ENCODE assay signal across 9 mouse cellular contexts in genomic region chrX:72824776-72825588, GRCm38 (mm10). TPM values are rescaled to one million over a fixed set of nuclear protein-coding genes. Genes with fewer than 3 reads are reported as not detected.
DNase-seq lines count a peak whose midpoint lies in the region; ATAC-seq lines count a peak whose summit lies in the region.
"Had no signal": no experiment of that assay in that cellular context is flagged by ENCODE, and none has a peak within 500 bp of the region (broad histone marks: within the 10 kb centered on the region; RNA-seq: fewer than 3 reads in every experiment).

Gene Gabrq, plus strand, starts transcription at chrX:72825178.

- no peak within 1 kb of the TSS for H3K9ac ChIP-seq in intestine, embryonic 14.5 days (ENCODE audit: low read length)
- H3K9ac ChIP-seq in liver, embryonic 16.5 days (ENCODE audit: low read depth, low read length): no peak within 1 kb of the TSS
- peak within 1 kb of the TSS; percentile 25; the same call in 1 of the 2 replicates for H3K9ac ChIP-seq in neural tube, embryonic 14.5 days (replicated peaks; ENCODE audit: low read depth, low read length)

- peak; percentile 0 for DNase-seq in CD4-positive, CD25-positive, alpha-beta regulatory T cell, adult 2 months (ENCODE audit: low read depth, low spot score)
- DNase-seq in right cerebral cortex, adult 18-20 months: peak; percentile 0
- DNase-seq in right cerebral cortex, postnatal 25 days: no peak
- peak; percentile 58 for DNase-seq in intestine, embryonic 14.5 days (ENCODE audit: low spot score)

- no peaks in the 10 kb centered on the region for H3K4me1 ChIP-seq in intestine, embryonic 14.5 days (replicated peaks; ENCODE audit: control insufficient read depth, insufficient read depth, low read length)
- no peaks in the 10 kb centered on the region for H3K4me1 ChIP-seq in liver, embryonic 16.5 days (ENCODE audit: control insufficient read depth, low read depth, low read length)
- no peaks in the 10 kb centered on the region for H3K4me1 ChIP-seq in neural tube, embryonic 14.5 days (ENCODE audit: control insufficient read depth, insufficient read depth, low read length)

- H3K27me3 ChIP-seq in intestine, embryonic 14.5 days (replicated peaks; ENCODE audit: control insufficient read depth, insufficient read depth, low read length): peaks cover 19% of the 10 kb centered on the region
- peaks cover 9% of the 10 kb centered on the region; the same call in 1 of the 2 replicates for H3K27me3 ChIP-seq in liver, embryonic 16.5 days (ENCODE audit: control insufficient read depth, insufficient read depth, low read depth, low read length)
- H3K27me3 ChIP-seq in neural tube, embryonic 14.5 days (ENCODE audit: control insufficient read depth, insufficient read depth, low read length): no peaks in the 10 kb centered on the region

- ATAC-seq in CD4-positive, CD25-positive, alpha-beta regulatory T cell, adult 4 months: no peak
- 0 out of 2 replicates have a peak, but pooled peaks have one; percentile 60 for ATAC-seq in intestine, embryonic 14.5 days (replicated peaks; ENCODE audit: low FRiP score, low TSS enrichment, low read depth)
- no peak for ATAC-seq in liver, embryonic 16.5 days (ENCODE audit: low read depth)
- ATAC-seq in neural tube, embryonic 14.5 days (ENCODE audit: low read depth): peak; percentile 93
- no peak for ATAC-seq in erythroblast, adult 5-6 weeks (replicated peaks; ENCODE audit: low FRiP score, poor library complexity, severe bottlenecking)

- no peaks in the 10 kb centered on the region for H3K9me3 ChIP-seq in intestine, embryonic 14.5 days (ENCODE audit: control insufficient read depth, low read length)
- H3K9me3 ChIP-seq in liver, embryonic 16.5 days (replicated peaks; ENCODE audit: control insufficient read depth, low read length): no peaks in the 10 kb centered on the region
- H3K9me3 ChIP-seq in neural tube, embryonic 14.5 days (ENCODE audit: control insufficient read depth, low read length): no peaks in the 10 kb centered on the region

- H3K36me3 ChIP-seq in intestine, embryonic 14.5 days (ENCODE audit: control insufficient read depth, insufficient read depth, low read length): no peaks in the 10 kb centered on the region
- no peaks in the 10 kb centered on the region for H3K36me3 ChIP-seq in liver, embryonic 16.5 days (ENCODE audit: control insufficient read depth, insufficient read depth)
- H3K36me3 ChIP-seq in neural tube, embryonic 14.5 days (ENCODE audit: control insufficient read depth, insufficient read depth, low read length): no peaks in the 10 kb centered on the region

- 27% methylated on average over 31 of the region's 43 CpGs for WGBS in intestine, embryonic 14.5 days
- WGBS in liver, embryonic 16.5 days (ENCODE audit: insufficient replicate concordance): 27% methylated on average over 42 of the region's 43 CpGs
- WGBS in neural tube, embryonic 14.5 days: 12% methylated on average over 39 of the region's 43 CpGs

- H3K27ac ChIP-seq in intestine, embryonic 14.5 days (ENCODE audit: low read depth): no peak within 1 kb of the TSS
- H3K27ac ChIP-seq in liver, embryonic 16.5 days (ENCODE audit: low read length): no peak within 1 kb of the TSS
- H3K27ac ChIP-seq in neural tube, embryonic 14.5 days (ENCODE audit: low read depth, low read length): no peak within 1 kb of the TSS

- H3K4me2 ChIP-seq in intestine, embryonic 14.5 days (ENCODE audit: low read length): peak within 1 kb of the TSS; percentile 51
- H3K4me2 ChIP-seq in liver, embryonic 16.5 days (ENCODE audit: low read depth, low read length): 0 out of 2 replicates have a peak within 1 kb of the TSS, but pooled peaks have one; percentile 9
- H3K4me2 ChIP-seq in neural tube, embryonic 14.5 days (ENCODE audit: low read depth, low read length): peak within 1 kb of the TSS; percentile 55

- H3K4me3 ChIP-seq in intestine, embryonic 14.5 days (ENCODE audit: low read depth, low read length): peak within 1 kb of the TSS; percentile 26
- H3K4me3 ChIP-seq in liver, embryonic 16.5 days (ENCODE audit: low read depth, low read length): no peak within 1 kb of the TSS
- peak within 1 kb of the TSS; percentile 34 for H3K4me3 ChIP-seq in neural tube, embryonic 14.5 days (ENCODE audit: low read depth, low read length)

RNA-seq across cellular contexts. Expression of gene Gabrq, which starts in this region (rescaled TPM):
- not detected for polyA plus RNA-seq in CD4-positive, CD25-positive, alpha-beta regulatory T cell, adult 4 months (2017; shearing (Covaris generic))
- polyA plus RNA-seq in intestine, embryonic 14.5 days (2014; fragmentation: Nextera tagmentation; extraction: Ambion mirVana): 0.23 and 0.27 TPM in 2 replicates
- 0.02 and 0.05 TPM in 2 replicates for polyA plus RNA-seq in liver, embryonic 16.5 days (2015; fragmentation: Nextera tagmentation; extraction: Ambion mirVana)
- polyA plus RNA-seq in neural tube, embryonic 14.5 days (2014; fragmentation: Nextera tagmentation; extraction: Ambion mirVana): 3.4 and 4.5 TPM in 2 replicates
- not detected in 2 replicates for total RNA-seq in erythroblast, adult 5-6 weeks (2015; ENCODE audit: low replicate concordance)
- total RNA-seq in erythroblast, adult 5-6 weeks (2017; ENCODE audit: low replicate concordance): not detected in 2 replicates
- total RNA-seq: neutrophil, adult 5-6 weeks had no signal

Comparison
In these comparisons a context has a peak if more than half of its experiments do, and no peak if none do; other contexts are left out.
1. Peak in DNase-seq, ATAC-seq, H3K4me3 ChIP-seq and H3K4me2 ChIP-seq in intestine, embryonic 14.5 days; RNA of the gene not detected or under 1 TPM.